Mouse (Mus musculus) retina, adult 2 months (tissue): Measurements from ENCODE around the gene Insl5.

Experiments used
- DNase-seq: peaks from one replicate; pipeline ENCODE4 v3.0.0-alpha.2; 2012; ENCODE audit warnings: low read depth, low spot score

Gene Insl5

DNA sequence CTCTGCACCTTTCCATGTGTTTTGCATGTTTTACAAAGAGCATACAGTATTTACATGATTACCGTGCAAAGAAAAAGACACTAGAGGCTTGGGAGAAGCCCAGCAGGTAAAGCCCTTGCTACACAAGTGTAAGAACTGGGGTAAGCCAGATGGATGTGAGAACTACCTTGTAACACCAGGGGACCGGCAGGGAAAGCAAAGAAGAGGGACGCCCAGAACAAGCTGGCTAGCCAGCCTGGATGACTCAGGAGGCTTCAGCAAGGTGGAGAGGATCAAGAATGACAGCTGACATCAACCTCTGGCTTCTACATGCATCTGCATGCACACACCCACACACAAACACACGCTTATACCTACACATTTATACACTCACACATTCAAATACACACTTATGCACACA lies 36.6 kb downstream of the Insl5 start:
- no peak for DNase-seq

DNA sequence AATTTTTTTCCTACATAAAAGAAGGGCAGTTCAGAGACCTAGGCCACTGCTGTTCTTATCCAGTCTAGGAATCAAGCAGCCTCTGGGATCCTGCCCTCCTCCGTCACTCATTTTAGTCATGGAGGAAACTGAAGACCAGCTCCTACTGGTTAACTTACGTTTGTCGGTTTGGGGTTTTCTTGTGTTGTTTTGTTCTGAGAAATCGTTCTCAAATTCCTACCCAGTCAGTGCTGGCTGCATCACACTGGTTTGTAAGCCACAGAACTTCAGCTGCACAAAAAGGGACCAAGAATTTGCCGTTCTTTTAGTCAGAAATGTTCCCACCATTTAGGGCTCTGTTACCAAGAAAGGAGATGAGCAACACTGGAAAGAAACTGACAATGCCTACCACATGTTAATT lies 37.3 kb downstream of the Insl5 start:
- DNase-seq: no peak

DNA sequence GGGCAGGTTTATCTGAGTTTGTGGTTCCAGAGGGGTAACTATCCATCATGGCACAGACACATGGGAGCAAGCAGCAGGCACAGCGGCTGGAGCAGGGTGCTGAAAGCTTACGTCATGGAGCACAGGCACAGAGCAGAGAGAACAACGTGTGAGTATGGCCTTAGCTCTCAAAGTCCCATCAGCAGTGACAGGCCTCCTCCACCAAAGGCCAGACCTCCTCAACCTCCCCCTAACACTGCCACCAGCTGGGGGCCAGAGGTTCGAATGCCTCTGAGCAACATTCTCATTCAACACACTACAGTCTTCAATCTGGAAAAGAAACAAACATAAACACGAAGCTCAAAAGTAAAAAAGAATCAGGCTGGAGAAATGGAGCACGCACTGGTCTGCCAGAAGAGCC lies 38.1 kb downstream of the Insl5 start:
- DNase-seq: no peak

DNA sequence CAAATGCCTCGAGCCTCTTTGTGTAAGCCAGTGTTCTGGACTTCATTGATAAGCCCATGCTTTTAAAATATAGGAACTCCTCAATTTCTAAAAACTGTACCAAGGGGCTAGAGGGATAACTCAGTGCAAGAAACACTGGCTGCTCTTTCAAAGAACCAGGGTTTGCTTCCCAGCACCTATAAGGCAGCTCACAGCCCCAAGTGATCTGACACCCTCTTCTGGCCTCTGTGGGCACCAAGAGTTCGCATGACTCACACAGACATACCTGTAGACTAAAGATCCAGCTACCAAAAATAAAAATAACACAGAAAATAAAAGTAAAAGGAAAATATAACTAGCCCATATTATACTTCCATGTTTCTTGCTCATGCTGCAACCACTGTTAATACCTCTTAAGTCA lies 38.9 kb downstream of the Insl5 start:
- no peak for DNase-seq

DNA sequence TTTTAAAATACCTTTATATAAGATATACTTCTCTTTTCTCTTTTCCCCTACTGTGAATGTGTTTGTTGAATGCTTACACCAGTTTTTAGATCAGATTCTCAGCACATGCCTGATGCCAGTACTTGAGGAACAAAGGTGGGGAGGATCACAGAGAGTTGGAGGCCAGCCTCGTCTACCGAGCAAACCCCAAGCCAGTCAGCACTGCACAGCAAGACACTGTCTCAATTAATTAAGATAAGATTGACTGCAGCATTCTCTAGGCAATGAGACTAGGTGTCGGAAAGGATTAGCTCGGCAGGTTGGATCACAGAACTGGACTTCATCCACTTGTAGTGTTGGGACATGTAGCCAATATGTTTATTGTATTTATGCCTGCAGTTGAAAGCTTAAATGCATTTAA lies 39.3 kb downstream of the Insl5 start:
- no peak for DNase-seq

DNA sequence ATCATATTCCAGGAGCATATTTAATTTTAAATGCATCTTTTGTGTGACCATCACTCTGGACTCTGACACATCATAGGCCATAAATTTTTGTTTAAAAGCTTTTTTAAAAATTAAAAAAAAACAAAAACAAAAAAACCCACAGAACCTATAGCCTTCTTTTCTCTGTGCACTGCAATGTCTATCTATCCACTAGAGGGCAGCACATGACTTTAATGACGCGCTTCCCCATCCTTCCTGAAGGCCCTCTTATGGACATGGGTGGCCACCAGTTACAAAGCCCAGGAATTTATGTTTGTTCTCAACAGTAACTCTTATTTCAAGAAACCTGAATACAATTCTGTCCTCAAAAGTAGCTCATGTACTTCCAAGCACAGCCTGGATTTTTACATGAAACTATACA lies 39.7 kb downstream of the Insl5 start:
- DNase-seq: peak; percentile 39

DNA sequence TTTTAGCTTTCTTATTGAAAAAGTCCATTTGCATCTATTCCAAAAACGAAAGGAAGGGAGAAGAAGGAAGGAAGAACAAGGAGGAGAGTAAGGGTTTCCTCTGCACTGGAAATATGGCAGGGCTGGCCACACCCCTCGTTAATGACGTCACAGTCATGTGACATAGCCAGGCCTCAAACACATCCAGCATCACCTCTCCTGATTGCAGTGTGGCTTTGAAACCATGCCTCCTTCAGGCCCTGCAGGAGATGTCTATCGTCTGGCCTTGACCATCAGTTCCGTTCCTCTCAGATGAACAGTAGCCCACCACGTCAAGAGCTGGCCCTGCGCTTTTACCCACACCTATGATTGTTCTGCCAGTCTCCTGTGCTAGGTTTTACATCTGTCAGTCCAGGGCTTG lies 40.5 kb downstream of the Insl5 start:
- no peak for DNase-seq

DNA sequence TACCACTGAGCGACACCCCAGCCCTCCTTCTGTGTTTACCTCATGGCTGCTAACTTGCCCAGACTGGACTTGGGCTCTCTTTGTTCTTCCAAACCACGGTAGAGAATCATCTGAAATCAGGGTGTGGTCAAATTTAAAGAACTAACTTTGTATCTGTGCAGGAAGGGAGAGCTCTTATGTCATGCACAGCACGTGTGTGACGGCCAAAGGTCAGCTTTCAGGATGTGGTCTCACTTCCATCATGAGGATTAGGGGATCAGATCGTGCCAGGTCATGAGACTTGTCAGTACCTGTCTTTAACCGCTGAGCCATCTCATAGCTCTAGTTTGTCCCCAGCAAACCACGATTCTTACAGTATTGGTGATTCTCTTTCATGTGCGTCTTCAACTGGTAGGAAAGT lies 44.9 kb downstream of the Insl5 start:
- no peak for DNase-seq

DNA sequence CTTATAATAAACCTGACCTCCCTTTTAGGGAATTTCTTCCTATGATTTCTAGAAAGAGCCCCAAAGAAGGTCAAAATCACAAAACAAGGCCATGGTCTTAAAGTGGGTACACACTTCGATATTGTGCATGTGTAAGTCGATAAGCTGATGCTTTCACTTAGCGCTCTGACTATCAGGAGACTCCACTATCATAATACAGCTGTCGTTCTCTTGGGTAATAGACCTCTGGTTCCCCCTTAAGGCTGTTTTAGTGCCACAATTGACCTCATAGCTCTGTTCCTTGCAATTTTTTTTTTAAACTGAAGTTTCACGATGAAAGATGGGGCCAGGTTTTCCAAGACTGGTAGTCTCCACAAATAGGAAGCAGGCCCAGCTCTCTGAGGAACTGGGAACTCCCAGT lies 47.3 kb downstream of the Insl5 start:
- DNase-seq: no peak

DNA sequence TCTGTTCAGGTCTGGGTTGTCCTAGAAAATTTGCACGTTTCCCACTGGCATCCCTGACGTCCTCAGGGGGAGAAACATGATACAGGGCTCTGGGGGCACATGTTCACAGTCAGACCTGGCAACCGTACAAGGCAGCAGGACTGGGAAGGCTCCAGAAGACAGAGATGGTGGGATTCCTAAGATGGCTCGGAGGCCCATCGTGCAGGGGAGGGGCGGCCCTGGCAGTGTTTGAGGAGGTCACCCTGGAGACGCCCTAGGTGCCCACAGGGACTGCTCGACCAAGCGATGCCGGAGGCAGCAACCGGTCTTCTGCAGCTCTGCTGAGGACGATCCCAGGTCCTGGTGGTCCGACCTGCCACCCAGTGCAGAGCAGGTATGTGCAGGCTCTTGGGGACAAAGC lies 48.2 kb downstream of the Insl5 start, which contains the start of gene Tctex1d1:
Tctex1d1 (plus strand) TSS at position 167 of the 400 bp plus-strand sequence.
- DNase-seq: no peak

DNA sequence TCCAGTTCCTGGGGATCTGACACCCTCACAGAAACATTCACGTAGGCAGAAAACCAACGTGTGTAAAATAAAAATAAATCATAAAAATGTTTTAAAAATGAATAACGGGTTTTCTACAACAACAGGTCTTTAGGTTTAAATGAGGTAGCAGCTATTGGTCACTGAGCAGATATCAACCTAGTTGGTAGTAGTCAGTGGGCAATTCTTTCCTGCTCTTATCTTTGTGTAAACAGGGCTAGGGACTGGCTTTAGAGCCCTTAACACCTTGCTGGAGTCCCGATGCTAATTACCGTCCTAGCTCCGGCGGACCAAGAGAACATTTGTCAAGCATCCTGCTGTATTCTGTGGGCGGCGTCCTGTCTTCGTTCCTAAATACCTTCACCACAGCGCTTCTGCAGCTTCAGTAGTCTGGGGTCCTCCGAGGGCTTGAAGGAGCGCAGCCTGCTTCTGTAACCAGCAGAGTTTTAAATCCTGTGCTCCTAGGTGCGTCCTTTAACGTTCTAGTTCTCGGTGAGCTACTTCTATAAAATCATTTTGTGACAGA lies 48.8 kb downstream of the Insl5 start:
- DNase-seq: no peak

DNA sequence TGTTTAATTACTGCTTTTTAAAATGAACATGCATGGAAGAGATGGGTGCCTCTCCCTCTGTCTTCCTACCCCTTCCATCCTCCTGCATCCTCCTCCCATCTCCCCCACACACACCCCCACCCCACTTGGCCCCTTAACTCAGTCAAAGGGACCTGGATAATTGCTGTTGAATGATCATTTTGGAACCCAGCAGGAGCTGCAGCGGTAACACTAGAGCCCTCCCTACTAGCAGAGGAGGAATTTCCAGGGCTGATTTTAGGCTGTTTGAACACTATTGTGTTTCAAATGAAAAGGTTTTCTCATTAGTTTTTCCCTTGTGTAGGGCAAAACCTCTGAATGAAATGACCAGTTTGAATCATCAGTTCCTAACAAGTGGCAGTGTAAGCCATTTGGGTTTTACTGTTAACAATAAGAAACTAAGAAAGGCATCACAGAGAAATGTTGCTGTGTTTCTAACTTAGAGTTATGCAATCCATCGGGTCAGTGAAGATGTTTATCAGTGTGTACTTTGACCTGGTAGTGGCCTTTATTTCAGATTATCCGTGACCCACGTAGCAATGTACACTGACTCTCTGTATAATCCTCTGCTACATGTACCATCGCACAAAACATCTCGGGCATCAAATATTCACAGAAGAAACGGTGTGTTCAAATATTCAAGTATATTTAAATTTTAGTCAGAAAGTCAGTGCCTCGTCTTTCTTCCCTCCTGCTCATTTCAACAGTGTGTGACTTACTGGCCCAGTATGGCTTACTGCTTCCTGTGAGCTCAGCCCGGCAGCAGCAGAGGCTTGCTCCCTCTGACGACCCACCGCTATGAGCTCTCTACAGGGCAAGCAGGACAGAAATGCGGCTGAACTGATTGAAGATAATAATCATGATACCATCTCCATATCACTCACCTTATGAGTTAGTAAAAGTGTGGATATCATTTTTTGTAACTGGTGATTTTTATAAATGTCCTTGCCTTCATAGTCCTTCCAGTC lies 50.1 kb downstream of the Insl5 start:
- DNase-seq: no peak

DNA sequence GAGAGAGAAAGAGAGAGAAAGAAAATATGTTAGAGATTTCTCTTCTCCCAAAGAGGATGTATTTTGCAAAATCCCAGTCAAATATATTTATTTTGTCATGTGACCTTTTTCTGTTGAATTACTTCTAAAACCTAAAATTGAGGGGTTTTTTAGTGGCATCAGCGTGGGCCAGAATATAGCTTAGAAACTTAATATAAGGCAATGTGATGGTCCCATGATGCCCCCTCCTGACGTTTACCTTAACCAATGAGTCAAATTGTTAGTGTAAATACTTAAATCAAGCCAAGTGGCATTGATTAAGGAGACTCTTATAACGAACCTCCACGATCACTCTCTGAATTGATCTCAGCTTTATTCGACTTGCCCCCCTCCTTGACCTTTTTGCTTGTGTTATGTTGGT lies 52.5 kb downstream of the Insl5 start:
- no peak for DNase-seq

DNA sequence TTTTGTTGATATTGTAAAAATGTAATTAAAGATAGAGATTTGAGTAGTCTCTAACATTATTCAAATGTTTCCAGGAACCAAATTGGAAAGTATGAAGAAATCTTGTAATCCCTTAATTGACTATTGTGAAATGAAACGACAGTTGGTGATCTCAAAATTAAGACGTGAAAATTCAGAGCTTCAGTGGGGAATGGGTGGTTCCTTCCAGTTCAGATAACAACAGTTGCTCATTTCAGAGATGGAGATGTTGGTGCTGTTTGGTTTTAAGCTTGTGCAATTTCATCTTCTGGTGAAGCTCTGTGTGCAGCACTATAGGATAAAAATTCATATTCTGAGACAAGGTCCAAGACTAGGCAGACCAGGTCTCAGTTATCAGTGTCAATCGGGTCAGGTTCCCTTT lies 54.6 kb downstream of the Insl5 start:
- no peak for DNase-seq

DNA sequence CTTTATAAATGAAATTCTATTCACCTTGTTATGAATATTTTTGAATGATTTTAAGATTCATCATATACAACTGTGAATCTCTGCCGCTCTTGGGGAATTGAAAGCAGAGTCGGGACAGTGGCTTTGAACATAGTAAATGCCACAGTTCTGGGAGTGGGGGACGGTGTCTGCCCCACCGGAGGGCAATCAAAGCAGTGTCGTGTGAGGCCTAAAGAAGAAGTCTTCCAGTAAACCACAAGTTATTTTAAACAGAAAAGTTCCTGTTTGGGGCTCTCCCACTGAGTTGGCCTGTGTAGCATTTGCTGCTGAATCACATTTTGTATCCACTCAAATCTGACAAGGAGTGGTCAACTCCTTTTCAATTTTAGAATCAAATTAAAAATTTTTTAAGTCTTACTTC lies 55.5 kb downstream of the Insl5 start:
- no peak for DNase-seq

DNA sequence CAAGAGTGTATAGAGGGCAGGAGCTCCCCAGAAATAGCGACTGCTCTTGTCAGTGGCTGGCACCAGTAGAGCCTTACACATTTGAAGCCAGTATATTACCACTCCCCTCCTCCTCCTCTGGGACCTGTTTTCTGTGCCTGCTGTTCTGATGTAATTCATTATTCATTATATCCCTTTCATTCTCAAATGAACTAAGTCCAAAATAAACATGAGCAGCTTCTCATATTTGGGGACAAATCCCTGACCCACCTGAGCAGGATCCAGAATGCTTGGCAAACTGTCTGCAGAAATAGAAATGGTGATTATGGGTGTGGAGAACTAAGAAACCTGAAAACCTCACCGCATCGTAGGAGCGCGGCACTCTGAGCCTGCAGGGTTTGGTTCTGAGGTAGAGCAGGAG lies 57.0 kb downstream of the Insl5 start:
- DNase-seq: no peak
